In genomic region chr6:125302231-125302982, GRCm38 (mm10) we compare ENCODE assay signal across 14 mouse cellular contexts. TPM values are rescaled to one million over a fixed set of nuclear protein-coding genes. Genes with fewer than 3 reads are reported as not detected.
DNase-seq lines count a peak whose midpoint lies in the region; ATAC-seq and TF ChIP-seq lines count a peak whose summit lies in the region.
"Had no signal": no experiment of that assay in that cellular context is flagged by ENCODE, and none has a peak within 500 bp of the region (broad histone marks: within the 10 kb centered on the region; RNA-seq: fewer than 3 reads in every experiment).

No protein-coding gene starts in this region.

- no peak for TF ChIP-seq EP300 in heart, postnatal 0 days (IDR thresholded peaks at IDR 0.05; ENCODE audit: low read depth)

- TF ChIP-seq POLR2A in small intestine, adult 2 months (IDR thresholded peaks at IDR 0.05; ENCODE audit: low read depth, low read length), result no peak

- no peak overlapping the region for H3K9ac ChIP-seq in heart, postnatal 0 days (replicated peaks; ENCODE audit: low read depth, low read length)
- H3K9ac ChIP-seq in midbrain, embryonic 11.5 days (ENCODE audit: low read length), result no peak overlapping the region
- H3K9ac ChIP-seq: forebrain, embryonic 13.5 days; neural tube, embryonic 15.5 days had no signal

- H3K27ac ChIP-seq in heart, postnatal 0 days (ENCODE audit: low read depth), result peak overlapping the region; percentile 51
- H3K27ac ChIP-seq in small intestine, adult 2 months (ENCODE audit: insufficient read depth, low read depth, low read length), result peak overlapping the region; percentile 56
- H3K27ac ChIP-seq in midbrain, embryonic 11.5 days (ENCODE audit: low read depth, low read length), result no peak overlapping the region
- H3K27ac ChIP-seq: forebrain, embryonic 13.5 days; midbrain, embryonic 10.5 days; neural tube, embryonic 15.5 days had no signal

- H3K4me3 ChIP-seq in heart, postnatal 0 days (ENCODE audit: low read depth, low read length), result no peak overlapping the region
- H3K4me3 ChIP-seq in small intestine, adult 2 months (ENCODE audit: low read depth, low read length), result no peak overlapping the region
- no peak overlapping the region for H3K4me3 ChIP-seq in midbrain, embryonic 11.5 days (ENCODE audit: low read depth, low read length)
- H3K4me3 ChIP-seq: forebrain, embryonic 13.5 days; midbrain, embryonic 10.5 days; neural tube, embryonic 15.5 days had no signal

- no peaks in the 10 kb centered on the region for H3K9me3 ChIP-seq in heart, postnatal 0 days (replicated peaks; ENCODE audit: control insufficient read depth, low read length)
- H3K9me3 ChIP-seq in midbrain, embryonic 11.5 days (ENCODE audit: control insufficient read depth, low read length), result no peaks in the 10 kb centered on the region
- H3K9me3 ChIP-seq: forebrain, embryonic 13.5 days; midbrain, embryonic 10.5 days; neural tube, embryonic 15.5 days had no signal

- intact Hi-C loops in left cerebral cortex, postnatal 14 days (cut with DNase I), result no loop called here

- DNase-seq in heart, postnatal 0 days (ENCODE audit: low spot score), result no peak
- no peak for DNase-seq in heart, adult 9 months (ENCODE audit: low spot score in 2 of 2)
- DNase-seq in T-cell, adult 2 months (ENCODE audit: low spot score), result peak; percentile 56
- peak; percentile 54 for DNase-seq in kidney, postnatal 10 days
- no peak for DNase-seq in layer of hippocampus, adult 9-11 months
- no peak for DNase-seq in left cerebral cortex, postnatal 14 days (ENCODE audit: low spot score in 2 of 2)
- DNase-seq in midbrain, embryonic 11.5 days (ENCODE audit: low spot score, missing footprints), result no peak
- DNase-seq: B cell, adult 2 months had no signal

- H3K36me3 ChIP-seq in heart, postnatal 0 days (replicated peaks; ENCODE audit: control insufficient read depth, insufficient read depth, low read length), result peaks cover 13% of the 10 kb centered on the region
- H3K36me3 ChIP-seq in small intestine, adult 2 months (ENCODE audit: control insufficient read depth, insufficient read depth, low read length), result peaks cover 12% of the 10 kb centered on the region
- H3K36me3 ChIP-seq in midbrain, embryonic 11.5 days (ENCODE audit: control insufficient read depth, insufficient read depth, low read length), result no peaks in the 10 kb centered on the region
- H3K36me3 ChIP-seq: neural tube, embryonic 15.5 days had no signal

- 67% methylated on average over 24 of the region's 24 CpGs for WGBS in heart, postnatal 0 days
- 81% methylated on average over 24 of the region's 24 CpGs for WGBS in small intestine, adult 2 months
- WGBS in midbrain, embryonic 11.5 days, result 90% methylated on average over 24 of the region's 24 CpGs

- ATAC-seq in heart, postnatal 0 days (ENCODE audit: insufficient read depth, low read depth), result no peak
- ATAC-seq in midbrain, embryonic 11.5 days (ENCODE audit: low FRiP score), result no peak
- ATAC-seq: forebrain, embryonic 13.5 days had no signal

- no peaks in the 10 kb centered on the region for H3K4me1 ChIP-seq in heart, postnatal 0 days (ENCODE audit: control insufficient read depth, insufficient read depth)
- H3K4me1 ChIP-seq in small intestine, adult 2 months (ENCODE audit: control insufficient read depth, insufficient read depth, insufficient read length, low read length), result peaks cover 8% of the 10 kb centered on the region
- H3K4me1 ChIP-seq in midbrain, embryonic 11.5 days (ENCODE audit: control insufficient read depth, insufficient read depth, low read length), result no peaks in the 10 kb centered on the region
- H3K4me1 ChIP-seq: forebrain, embryonic 13.5 days; midbrain, embryonic 10.5 days; neural tube, embryonic 15.5 days had no signal

- no peaks in the 10 kb centered on the region for H3K27me3 ChIP-seq in heart, postnatal 0 days (ENCODE audit: control insufficient read depth, insufficient read depth, low read length)
- H3K27me3 ChIP-seq in small intestine, adult 2 months (ENCODE audit: control insufficient read depth, insufficient read depth, low read length), result no peaks in the 10 kb centered on the region
- no peaks in the 10 kb centered on the region for H3K27me3 ChIP-seq in midbrain, embryonic 11.5 days (ENCODE audit: control insufficient read depth, insufficient read depth, low read length)
- H3K27me3 ChIP-seq: forebrain, embryonic 13.5 days; neural tube, embryonic 15.5 days had no signal

- H3K4me2 ChIP-seq in heart, postnatal 0 days (ENCODE audit: low read depth, low read length), result no peak overlapping the region
- no peak overlapping the region for H3K4me2 ChIP-seq in midbrain, embryonic 11.5 days
- H3K4me2 ChIP-seq: forebrain, embryonic 13.5 days; neural tube, embryonic 15.5 days had no signal

- TF ChIP-seq CTCF in heart, postnatal 0 days (IDR thresholded peaks at IDR 0.05; ENCODE audit: low read depth), result no peak
- no peak for TF ChIP-seq CTCF in small intestine, adult 2 months (IDR thresholded peaks at IDR 0.05; ENCODE audit: extremely low read depth, insufficient read length, insufficient replicate concordance, low read depth, low read length)

RNA-seq across cellular contexts. Expression of gene Ltbr, which starts 11.3 kb away (rescaled TPM):
- total RNA-seq in heart, postnatal 0 days (2014; rRNA removed; ENCODE audit: low replicate concordance), result 76.7 and 93.9 TPM in 2 replicates
- polyA plus RNA-seq in heart, postnatal 0 days (2015; fragmentation: Nextera tagmentation; extraction: Ambion mirVana), result 37.7 and 38.3 TPM in 2 replicates
- 122 and 167 TPM in 2 replicates for polyA plus RNA-seq in small intestine, adult 2 months (2012; rRNA removed)
- total RNA-seq in left cerebral cortex, postnatal 14 days (2021), result 1 to 10 TPM; 8.8 to 9.3 TPM
- 18.0 and 19.7 TPM in 2 replicates for polyA plus RNA-seq in midbrain, embryonic 11.5 days (2014; fragmentation: Nextera tagmentation; extraction: Ambion mirVana)

RNA-seq across cellular contexts. Expression of gene Tuba3a, which starts 16.6 kb away (rescaled TPM):
- not detected in 2 replicates for total RNA-seq in heart, postnatal 0 days (2014; rRNA removed; ENCODE audit: low replicate concordance)
- polyA plus RNA-seq in heart, postnatal 0 days (2015; fragmentation: Nextera tagmentation; extraction: Ambion mirVana), result not detected in 2 replicates
- polyA plus RNA-seq in small intestine, adult 2 months (2012; rRNA removed), result not detected in 2 replicates
- not detected for total RNA-seq in left cerebral cortex, postnatal 14 days (2021)
- 0.08 TPM in 1 of 2 replicates, not detected in the other for polyA plus RNA-seq in midbrain, embryonic 11.5 days (2014; fragmentation: Nextera tagmentation; extraction: Ambion mirVana)
- total RNA-seq: hematopoietic stem cell, adult 5-6 weeks; left cerebral cortex, postnatal 25 days had no signal
- polyA plus RNA-seq: forebrain, embryonic 13.5 days; midbrain, embryonic 10.5 days; neural tube, embryonic 15.5 days had no signal

RNA-seq across cellular contexts. Expression of gene Scnn1a, which starts 18.1 kb away (rescaled TPM):
- total RNA-seq in heart, postnatal 0 days (2014; rRNA removed; ENCODE audit: low replicate concordance), result 0.46 and 1.3 TPM in 2 replicates
- polyA plus RNA-seq in heart, postnatal 0 days (2015; fragmentation: Nextera tagmentation; extraction: Ambion mirVana), result 0.37 and 0.46 TPM in 2 replicates
- 11.7 and 11.9 TPM in 2 replicates for polyA plus RNA-seq in small intestine, adult 2 months (2012; rRNA removed)
- total RNA-seq in left cerebral cortex, postnatal 14 days (2021), result 1 to 10 TPM; 2.9 TPM
- polyA plus RNA-seq in midbrain, embryonic 11.5 days (2014; fragmentation: Nextera tagmentation; extraction: Ambion mirVana), result 0.33 and 0.77 TPM in 2 replicates

RNA-seq across cellular contexts. Expression of gene Tnfrsf1a, which starts 46.8 kb away (rescaled TPM):
- 37.1 and 52.8 TPM in 2 replicates for total RNA-seq in heart, postnatal 0 days (2014; rRNA removed; ENCODE audit: low replicate concordance)
- polyA plus RNA-seq in heart, postnatal 0 days (2015; fragmentation: Nextera tagmentation; extraction: Ambion mirVana), result 39.8 and 40.1 TPM in 2 replicates
- polyA plus RNA-seq in small intestine, adult 2 months (2012; rRNA removed), result 90.5 and 207 TPM in 2 replicates
- 10 to 100 TPM; 11.5 to 12.3 TPM for total RNA-seq in left cerebral cortex, postnatal 14 days (2021)
- polyA plus RNA-seq in midbrain, embryonic 11.5 days (2014; fragmentation: Nextera tagmentation; extraction: Ambion mirVana), result 19.0 and 19.2 TPM in 2 replicates

Comparison
In these comparisons a context has a peak if more than half of its experiments do, and no peak if none do; other contexts are left out.
1. DNase-seq: peak in T-cell, adult 2 months (single experiment) and kidney, postnatal 10 days (single experiment); none in heart, postnatal 0 days (single experiment), heart, adult 9 months (0 of 2), layer of hippocampus, adult 9-11 months (single experiment), left cerebral cortex, postnatal 14 days (0 of 2) and midbrain, embryonic 11.5 days (single experiment).